Mouse (Mus musculus): Measurements from ENCODE around the gene Tnfaip3.

GRCm38 (mm10) chr10:18991057-18991456, 24.4 kb downstream of the Tnfaip3 start:
- TF ChIP-seq CTCF (IDR thresholded peaks at IDR 0.05; ENCODE audit: extremely low read depth, insufficient read depth, low read length) (no peak), POLR2A (IDR thresholded peaks at IDR 0.05; ENCODE audit: extremely low read depth, insufficient read depth, low read length) (no peak)
